10 mouse cellular contexts compared by ENCODE assay signal in genomic region chr9:56725814-56726213, GRCm38 (mm10).
DNase-seq lines count a peak whose midpoint lies in the region; ATAC-seq and TF ChIP-seq lines count a peak whose summit lies in the region.
"Had no signal": no experiment of that assay in that cellular context is flagged by ENCODE, and none has a peak within 500 bp of the region (broad histone marks: within the 10 kb centered on the region; RNA-seq: fewer than 3 reads in every experiment).

No protein-coding gene starts in this region.

- DNase-seq in intestine, embryonic 14.5 days (ENCODE audit: low spot score): peak; percentile 74
- DNase-seq in ES-E14 (ENCODE audit: low read depth, low spot score): peak; percentile 43
- DNase-seq in brain, adult 2 months (ENCODE audit: low read depth, low spot score): peak; percentile 83
- DNase-seq in layer of hippocampus, adult 18-20 months (ENCODE audit: low spot score in 2 of 2): peak; percentile 66 to 88
- DNase-seq in mesoderm, embryonic 11.5 days (ENCODE audit: low read depth, low spot score): peak; percentile 59
- peak; percentile 44 to 45 for DNase-seq in urinary bladder, postnatal 36 days (ENCODE audit: low spot score in 2 of 2)

- peak; percentile 61; the same call in 1 of the 2 replicates for TF ChIP-seq CTCF in embryonic fibroblast, embryonic 13.5 days (IDR thresholded peaks at IDR 0.05; ENCODE audit: borderline replicate concordance, insufficient read depth, low read length)

- H3K4me2 ChIP-seq in intestine, embryonic 14.5 days (ENCODE audit: low read length): no peak overlapping the region
- no peak overlapping the region for H3K4me2 ChIP-seq in intestine, embryonic 15.5 days (replicated peaks)
- H3K4me2 ChIP-seq: embryonic facial prominence, embryonic 15.5 days; liver, embryonic 15.5 days had no signal

- no peaks in the 10 kb centered on the region for H3K27me3 ChIP-seq in intestine, embryonic 14.5 days (replicated peaks; ENCODE audit: control insufficient read depth, insufficient read depth, low read length)
- no peaks in the 10 kb centered on the region; the same call in 1 of the 2 replicates for H3K27me3 ChIP-seq in intestine, embryonic 15.5 days (replicated peaks)
- H3K27me3 ChIP-seq: liver, embryonic 15.5 days had no signal

- WGBS in intestine, embryonic 14.5 days: 30% methylated on average over 2 of the region's 2 CpGs
- WGBS in intestine, embryonic 15.5 days: 28% methylated on average over 2 of the region's 2 CpGs

- no peak for TF ChIP-seq POLR2A in embryonic fibroblast, embryonic 13.5 days (IDR thresholded peaks at IDR 0.05; ENCODE audit: low read depth, low read length)

- no peak overlapping the region for H3K4me3 ChIP-seq in intestine, embryonic 14.5 days (ENCODE audit: low read depth, low read length)
- H3K4me3 ChIP-seq in intestine, embryonic 15.5 days (replicated peaks): no peak overlapping the region
- no peak overlapping the region for H3K4me3 ChIP-seq in ES-E14 (ENCODE audit: insufficient read depth in 1 of 2, low read depth in 1 of 2, low read length in 2 of 2, poor library complexity in 1 of 2, severe bottlenecking in 1 of 2)
- no peak overlapping the region for H3K4me3 ChIP-seq in embryonic fibroblast, embryonic 13.5 days (ENCODE audit: insufficient read depth, low read length)
- H3K4me3 ChIP-seq: embryonic facial prominence, embryonic 15.5 days; liver, embryonic 15.5 days had no signal

- no peaks in the 10 kb centered on the region for H3K4me1 ChIP-seq in intestine, embryonic 14.5 days (replicated peaks; ENCODE audit: control insufficient read depth, insufficient read depth, low read length)
- no peaks in the 10 kb centered on the region for H3K4me1 ChIP-seq in intestine, embryonic 15.5 days (replicated peaks)
- H3K4me1 ChIP-seq in ES-E14 (ENCODE audit: control insufficient read depth in 2 of 2, insufficient read depth in 2 of 2, low read length in 2 of 2, poor library complexity in 1 of 2): no peaks in the 10 kb centered on the region
- no peaks in the 10 kb centered on the region for H3K4me1 ChIP-seq in embryonic fibroblast, embryonic 13.5 days (ENCODE audit: control insufficient read depth, insufficient read depth, low read length)
- H3K4me1 ChIP-seq: liver, embryonic 15.5 days had no signal

- no peaks in the 10 kb centered on the region for H3K9me3 ChIP-seq in intestine, embryonic 14.5 days (ENCODE audit: control insufficient read depth, low read length)
- H3K9me3 ChIP-seq in intestine, embryonic 15.5 days: no peaks in the 10 kb centered on the region
- no peaks in the 10 kb centered on the region for H3K9me3 ChIP-seq in ES-E14 (ENCODE audit: control insufficient read depth, insufficient read depth, low read depth, low read length)
- H3K9me3 ChIP-seq: embryonic facial prominence, embryonic 15.5 days; liver, embryonic 15.5 days had no signal

- ATAC-seq in intestine, embryonic 14.5 days (replicated peaks; ENCODE audit: low FRiP score, low TSS enrichment, low read depth): no peak
- no peak for ATAC-seq in intestine, embryonic 15.5 days

- no peak overlapping the region for H3K9ac ChIP-seq in intestine, embryonic 14.5 days (ENCODE audit: low read length)
- no peak overlapping the region for H3K9ac ChIP-seq in intestine, embryonic 15.5 days
- H3K9ac ChIP-seq in ES-E14 (ENCODE audit: insufficient read depth, low read depth, low read length, poor library complexity, severe bottlenecking): no peak overlapping the region
- H3K9ac ChIP-seq: embryonic facial prominence, embryonic 15.5 days; liver, embryonic 15.5 days had no signal

- no peak overlapping the region for H3K27ac ChIP-seq in intestine, embryonic 14.5 days (ENCODE audit: low read depth)
- H3K27ac ChIP-seq in intestine, embryonic 15.5 days: no peak overlapping the region
- H3K27ac ChIP-seq in ES-E14 (ENCODE audit: insufficient read depth, low read depth, low read length, poor library complexity, severe bottlenecking): no peak overlapping the region
- no peak overlapping the region for H3K27ac ChIP-seq in embryonic fibroblast, embryonic 13.5 days (ENCODE audit: insufficient read depth, low read length)
- H3K27ac ChIP-seq: embryonic facial prominence, embryonic 15.5 days; liver, embryonic 15.5 days had no signal

- no peaks in the 10 kb centered on the region for H3K36me3 ChIP-seq in intestine, embryonic 14.5 days (ENCODE audit: control insufficient read depth, insufficient read depth, low read length)
- H3K36me3 ChIP-seq in intestine, embryonic 15.5 days: no peaks in the 10 kb centered on the region
- H3K36me3 ChIP-seq in ES-E14 (ENCODE audit: control insufficient read depth, insufficient read depth, low read length, poor library complexity, severe bottlenecking): no peaks in the 10 kb centered on the region
- H3K36me3 ChIP-seq: embryonic facial prominence, embryonic 15.5 days; liver, embryonic 15.5 days had no signal

- in situ Hi-C loops in ES-E14 (cut with MboI; ENCODE audit: low sequenced_read_pairs in 2 of 2, unreplicated experiment in 2 of 2): no loop called here

TF ChIP-seq in ES-E14, 5 proteins besides CTCF, POLR2A, EP300 and RAD21:
- TF ChIP-seq ZNF384 (IDR thresholded peaks at IDR 0.05; ENCODE audit: low read depth, low read length): no peak
- no peak for TF ChIP-seq HCFC1 (IDR thresholded peaks at IDR 0.05; ENCODE audit: borderline replicate concordance, insufficient read depth, low read length)
- TF ChIP-seq MAFK (IDR thresholded peaks at IDR 0.05; ENCODE audit: insufficient read depth, low read depth, low read length): no peak
- TF ChIP-seq CHD2 (IDR thresholded peaks at IDR 0.05; ENCODE audit: low read depth, low read length): no peak
- no peak for TF ChIP-seq ZC3H11A (IDR thresholded peaks at IDR 0.05; ENCODE audit: borderline replicate concordance, low read depth, low read length)
